Mouse (Mus musculus) lung, adult 2 months (tissue): ENCODE data around the gene Papola. TPM values are rescaled to one million over a fixed set of nuclear protein-coding genes. Genes with fewer than 3 reads are reported as not detected.

Experiments
- DNase-seq: peaks from one replicate; pipeline ENCODE4 v3.0.0; 2022
- H3K4me1 ChIP-seq: fragments of 200-500 bp; 2 replicates; pipeline ENCODE4 v1.6.1; 2011; ENCODE audit warnings: low read length; ENCODE audit not compliant: control insufficient read depth, insufficient read depth
- H3K4me3 ChIP-seq: fragments of 200-500 bp; replicated peaks from 2 replicates; pipeline ENCODE3; 2011; ENCODE audit warnings: low read depth, mild to moderate bottlenecking, control low read depth, low read length; ENCODE audit errors: extremely low read depth
- CTCF ChIP-seq: fragments of 200-500 bp; IDR thresholded peaks from 2 replicates; pipeline ENCODE4 v1.5.1; 2011; ENCODE audit warnings: mild to moderate bottlenecking, low read length, control low read depth; ENCODE audit not compliant: insufficient read depth
- POLR2A ChIP-seq: fragments of 200-500 bp; IDR thresholded peaks from 2 replicates; pipeline ENCODE4 v1.6.1; 2011; ENCODE audit warnings: low read depth, mild to moderate bottlenecking, control low read depth, low read length, borderline replicate concordance; ENCODE audit errors: extremely low read depth
- WGBS: fragments of 180-500 bp; shearing (Covaris S2); methylation state at CpG from one replicate; pipeline ENCODE4 v1.1.7; 2018; 5-methylcytosine and 5-hydroxymethylcytosine counted together
- polyA plus RNA-seq: library from polyadenylated mRNA; depleted of rRNA; stranded (reverse); fragments of >200 nt; gene quantifications from 2 replicates; pipeline ENCODE4 v1.2.3, GENCODE M21; 2012; rRNA removed

Gene Papola
- polyA plus RNA-seq, 1 experiment: 40.4 TPM

- Histone ChIP-seq H3K4me3 (no peak overlapping the region), H3K4me1 (no peaks in the 10 kb centered on the region)
- no peak for DNase-seq
- TF ChIP-seq CTCF: no peak
- TF ChIP-seq POLR2A: no peak
- 48% methylated on average over 11 of the region's 11 CpGs for WGBS
These were observed 92.0 kb downstream of the Papola start for GRCm38 (mm10) chr12:105876521-105876920.

- no peak for DNase-seq
- H3K4me1 ChIP-seq: no peaks in the 10 kb centered on the region
- 88% methylated on average over 13 of the region's 13 CpGs for WGBS
- no peak overlapping the region for H3K4me3 ChIP-seq
- TF ChIP-seq POLR2A (no peak), CTCF (no peak)
These were observed 92.4 kb downstream of the Papola start for GRCm38 (mm10) chr12:105876931-105877330.

- no peak overlapping the region for H3K4me3 ChIP-seq
- 81% methylated on average over 5 of the region's 5 CpGs for WGBS
- no peak for TF ChIP-seq POLR2A
- TF ChIP-seq CTCF: no peak
- H3K4me1 ChIP-seq: no peaks in the 10 kb centered on the region
- no peak for DNase-seq
These were observed 94.3 kb downstream of the Papola start for GRCm38 (mm10) chr12:105878746-105879145.

DNA sequence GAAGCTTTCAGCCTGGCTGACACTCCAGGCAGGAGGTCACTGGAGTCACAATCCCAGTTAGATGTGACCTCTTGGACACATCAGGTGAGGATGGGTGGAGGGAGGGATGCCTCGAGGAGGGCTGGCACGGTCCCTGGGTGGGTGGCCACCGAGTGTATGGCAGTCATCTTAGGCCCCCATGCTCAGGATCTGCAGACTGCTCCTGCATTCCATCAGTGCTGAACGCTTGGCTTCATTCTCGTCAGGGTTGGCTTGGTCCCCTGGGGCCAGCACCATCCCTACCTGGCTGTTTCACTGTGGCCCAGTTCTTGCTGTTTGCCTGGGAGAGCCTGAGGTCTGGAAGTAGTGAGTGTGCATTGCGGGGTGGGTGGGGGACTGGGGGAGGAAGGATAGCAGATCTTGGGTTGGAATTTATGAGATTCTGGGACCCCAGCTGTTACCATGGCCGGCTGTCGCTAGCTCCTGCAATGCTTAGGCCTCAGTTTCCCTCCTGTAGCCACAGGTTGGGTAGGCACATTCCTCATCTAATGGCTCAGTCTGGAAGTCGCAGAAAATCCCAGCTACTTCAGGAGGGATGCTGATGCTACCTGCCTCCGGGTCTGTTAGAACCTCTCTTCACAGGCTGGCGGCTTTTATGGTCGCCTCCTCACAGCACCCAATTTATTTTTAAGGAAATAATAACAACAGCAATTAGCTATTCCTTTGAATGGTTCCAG, 99.5 kb downstream of the Papola start:
- TF ChIP-seq POLR2A (no peak), CTCF (no peak)
- Histone ChIP-seq H3K4me3 (no peak overlapping the region), H3K4me1 (no peaks in the 10 kb centered on the region)
- WGBS: 81% methylated on average over 12 of the region's 12 CpGs
- DNase-seq: no peak

DNA sequence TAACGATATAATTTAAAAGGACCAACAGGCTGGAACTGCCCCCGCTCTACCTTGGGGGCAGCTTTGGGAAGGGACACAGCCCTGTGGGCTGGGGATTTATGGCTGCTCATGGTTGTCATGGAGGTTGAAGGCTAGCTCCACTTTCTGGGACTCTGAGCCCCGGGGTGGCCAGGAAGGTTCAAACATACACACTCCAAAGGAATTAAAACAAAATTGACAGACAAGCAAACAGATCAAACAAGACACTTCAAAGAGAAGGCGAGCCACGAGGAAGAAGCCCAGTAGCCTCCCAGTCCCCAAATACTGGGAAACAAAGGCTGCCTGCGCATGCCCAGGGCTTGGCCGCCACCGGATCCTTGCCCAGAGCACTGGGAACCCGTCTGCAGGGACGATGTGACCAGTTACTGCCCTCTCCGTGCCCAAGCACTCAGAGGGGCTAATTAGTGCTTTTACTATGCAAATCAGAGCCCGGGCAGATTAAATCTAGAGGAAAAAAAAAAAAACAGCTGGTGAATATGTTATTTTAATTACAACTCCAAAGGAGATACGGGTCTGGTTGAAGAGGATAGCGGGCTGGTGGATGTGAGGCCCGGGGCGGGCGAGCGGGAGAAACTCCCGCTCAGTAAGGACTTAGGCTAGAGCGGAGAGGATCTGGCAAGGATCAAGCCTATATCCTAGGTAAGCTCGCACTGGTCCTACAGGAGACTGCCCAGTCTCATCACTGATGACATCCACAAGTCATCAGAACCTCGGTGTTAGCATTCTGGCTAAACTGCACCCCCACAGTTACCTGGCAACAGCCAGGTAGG, 100.2 kb downstream of the Papola start:
- TF ChIP-seq POLR2A (no peak), CTCF (no peak)
- no peak overlapping the region for H3K4me3 ChIP-seq
- 39% methylated on average over 22 of the region's 22 CpGs for WGBS

More for the DNA sequence above, 100.2 kb downstream of the Papola start:
- no peaks in the 10 kb centered on the region for H3K4me1 ChIP-seq
- no peak for DNase-seq

Other genes starting within 250 kb of the Papola start
- 3.7 and 4.8 TPM in 2 replicates for gene Bdkrb2, start 221.5 kb upstream of the Papola start, polyA plus RNA-seq
- gene Bdkrb1, start 181.6 kb upstream of the Papola start, polyA plus RNA-seq: 2.9 and 6.0 TPM in 2 replicates
- gene Gskip, start 99.9 kb upstream of the Papola start, polyA plus RNA-seq: 7.3 and 10.9 TPM in 2 replicates
- 11.1 and 12.6 TPM in 2 replicates for gene Atg2b, start 99.5 kb upstream of the Papola start, polyA plus RNA-seq
- 5.0 and 7.1 TPM in 2 replicates for gene Ak7, start 78.7 kb upstream of the Papola start, polyA plus RNA-seq
- gene Vrk1, start 225.5 kb downstream of the Papola start, polyA plus RNA-seq: 5.2 and 7.9 TPM in 2 replicates